Mouse (Mus musculus) testis, adult 2 months (tissue): ENCODE results near the gene Basp1. TPM values are rescaled to one million over a fixed set of nuclear protein-coding genes. Genes with fewer than 3 reads are reported as not detected.

ENCODE experiments used
- H3K27ac ChIP-seq: fragments of 200-500 bp; 2 replicates; pipeline ENCODE4 v1.5.1; 2012; ENCODE audit warnings: low read depth, low read length; ENCODE audit not compliant: control insufficient read depth, insufficient read depth
- H3K27me3 ChIP-seq: fragments of 200-500 bp; 2 replicates; pipeline ENCODE4 v1.6.1; 2012; ENCODE audit warnings: mild to moderate bottlenecking, low read length, moderate library complexity; ENCODE audit not compliant: control insufficient read depth, insufficient read depth
- H3K36me3 ChIP-seq: fragments of 200-500 bp; 2 replicates; pipeline ENCODE4 v1.6.1; 2012; ENCODE audit warnings: mild to moderate bottlenecking, low read length; ENCODE audit not compliant: control insufficient read depth, insufficient read depth
- H3K4me1 ChIP-seq: fragments of 200-500 bp; 2 replicates; pipeline ENCODE4 v1.6.1; 2012; ENCODE audit warnings: low read length; ENCODE audit not compliant: control insufficient read depth, insufficient read depth
- H3K4me3 ChIP-seq: fragments of 200-500 bp; 2 replicates; pipeline ENCODE4 v1.5.1; 2012; ENCODE audit warnings: low read depth, mild to moderate bottlenecking, low read length, moderate library complexity, mixed read lengths; ENCODE audit not compliant: control insufficient read depth
- CTCF ChIP-seq: fragments of 200-500 bp; IDR thresholded peaks from 2 replicates; pipeline ENCODE4 v1.5.1; 2012; ENCODE audit warnings: low read depth, mild to moderate bottlenecking, inconsistent platforms, low read length, moderate library complexity; ENCODE audit not compliant: control insufficient read depth, insufficient read depth, insufficient replicate concordance
- POLR2A ChIP-seq: fragments of 200-500 bp; IDR thresholded peaks from 2 replicates; pipeline ENCODE4 v1.6.1; 2012; ENCODE audit warnings: low read depth, mild to moderate bottlenecking, inconsistent platforms, low read length, moderate library complexity; ENCODE audit not compliant: control insufficient read depth
- polyA plus RNA-seq: library from polyadenylated mRNA; depleted of rRNA; stranded (reverse); fragments of >200 nt; gene quantifications from 2 replicates; pipeline ENCODE4 v1.2.3, GENCODE M21; 2012; rRNA removed

Basp1 gene
- polyA plus RNA-seq, 1 experiment, result 11.8 TPM

GRCm38 (mm10) chr15:25321636-25322035 lies 91.9 kb downstream of the Basp1 start:
- no peak overlapping the region for H3K27ac ChIP-seq
- no peaks in the 10 kb centered on the region for H3K36me3 ChIP-seq
- H3K4me1 ChIP-seq, result no peaks in the 10 kb centered on the region; the same call in 1 of the 2 replicates
- no peak for TF ChIP-seq POLR2A
- no peak for TF ChIP-seq CTCF
- H3K4me3 ChIP-seq, result no peak overlapping the region
- no peaks in the 10 kb centered on the region for H3K27me3 ChIP-seq

DNA sequence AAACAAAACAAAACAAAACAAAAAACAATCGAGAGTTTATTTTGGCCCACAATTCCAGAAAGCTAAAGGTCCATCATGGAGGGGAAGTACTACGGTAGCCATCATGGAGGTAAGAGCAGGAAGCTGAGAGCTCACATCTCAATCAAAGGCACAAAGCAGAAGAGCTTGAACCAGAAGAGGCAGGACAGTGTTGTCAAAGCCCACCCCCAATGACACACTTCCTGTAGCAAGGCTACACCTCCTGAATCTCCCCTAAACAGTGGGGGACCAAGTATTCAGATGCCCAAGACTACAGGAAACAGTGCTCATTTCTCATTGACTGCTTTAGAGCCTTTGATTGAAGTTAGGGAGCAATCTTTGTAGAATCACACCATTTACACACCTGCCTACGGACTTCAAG lies 99.1 kb downstream of the Basp1 start:
- no peak overlapping the region for H3K4me3 ChIP-seq

More for the DNA sequence above, 99.1 kb downstream of the Basp1 start:
- Histone ChIP-seq H3K27me3 (no peaks in the 10 kb centered on the region), H3K4me1 (no peaks in the 10 kb centered on the region; the same call in 1 of the 2 replicates), H3K27ac (peak overlapping the region; percentile 44), H3K36me3 (no peaks in the 10 kb centered on the region)
- TF ChIP-seq POLR2A, result no peak
- no peak for TF ChIP-seq CTCF

Other genes with a start within 250 kb of the Basp1 start
- gene Myo10, start 208.8 kb upstream of the Basp1 start, polyA plus RNA-seq, result 15.1 and 17.5 TPM in 2 replicates